Mouse (Mus musculus) embryonic fibroblast, embryonic 13.5 days (primary cell): Measurements from ENCODE around the gene Glmn. TPM values are rescaled to one million over a fixed set of nuclear protein-coding genes. Genes with fewer than 3 reads are reported as not detected.
A peak's percentile ranks its signal among the peaks of the same experiment; 100 is the strongest.

Experiments
- H3K27ac ChIP-seq: 2 replicates; pipeline ENCODE4 v1.5.1; 2012; ENCODE audit warnings: low read length, control low read depth, inconsistent platforms; ENCODE audit not compliant: insufficient read depth
- H3K4me1 ChIP-seq: 2 replicates; pipeline ENCODE4 v1.6.1; 2011; ENCODE audit warnings: low read length; ENCODE audit not compliant: control insufficient read depth, insufficient read depth
- H3K4me3 ChIP-seq: 2 replicates; pipeline ENCODE4 v1.5.1; 2011; ENCODE audit warnings: mild to moderate bottlenecking, control low read depth, low read length; ENCODE audit not compliant: insufficient read depth
- CTCF ChIP-seq: IDR thresholded peaks from 2 replicates; pipeline ENCODE4 v1.5.1; 2011; ENCODE audit warnings: mild to moderate bottlenecking, control low read depth, low read length, moderate library complexity, borderline replicate concordance; ENCODE audit not compliant: insufficient read depth
- POLR2A ChIP-seq: IDR thresholded peaks from 2 replicates; pipeline ENCODE4 v1.6.1; 2011; ENCODE audit warnings: low read depth, mild to moderate bottlenecking, control low read depth, low read length, moderate library complexity
- polyA plus RNA-seq: library from polyadenylated mRNA; stranded (reverse); fragments of >200 nt; gene quantifications from 2 replicates; pipeline ENCODE4 v1.2.4, GENCODE M21; 2011; ENCODE audit warnings: low read depth; ENCODE audit not compliant: missing spikeins, insufficient read length

Gene Glmn
- polyA plus RNA-seq, 1 experiment: 13.5 TPM

- H3K27ac ChIP-seq: no peak overlapping the region
- no peak overlapping the region for H3K4me3 ChIP-seq
- TF ChIP-seq CTCF (no peak), POLR2A (no peak)
- H3K4me1 ChIP-seq: no peaks in the 10 kb centered on the region
Observed at GRCm38 (mm10) chr5:107521386-107521785, 76.3 kb downstream of the Glmn start.

GRCm38 (mm10) chr5:107518602-107519001 lies 79.1 kb downstream of the Glmn start:
- no peak for TF ChIP-seq POLR2A
- no peak for TF ChIP-seq CTCF
- no peaks in the 10 kb centered on the region for H3K4me1 ChIP-seq
- H3K27ac ChIP-seq: no peak overlapping the region
- no peak overlapping the region for H3K4me3 ChIP-seq

- Histone ChIP-seq H3K27ac (no peak overlapping the region), H3K4me3 (no peak overlapping the region), H3K4me1 (no peaks in the 10 kb centered on the region)
- TF ChIP-seq CTCF: no peak
- TF ChIP-seq POLR2A: no peak
Observed at GRCm38 (mm10) chr5:107516087-107516486, 81.6 kb downstream of the Glmn start.

- Histone ChIP-seq H3K4me1 (no peaks in the 10 kb centered on the region), H3K27ac (no peak overlapping the region), H3K4me3 (no peak overlapping the region)
- TF ChIP-seq CTCF (no peak), POLR2A (no peak)
Observed at GRCm38 (mm10) chr5:107515453-107515852, 82.2 kb downstream of the Glmn start.

- no peak overlapping the region for H3K4me3 ChIP-seq
- no peak overlapping the region for H3K27ac ChIP-seq
- TF ChIP-seq POLR2A (no peak), CTCF (peak; percentile 72; the same call in 1 of the 2 replicates)
- H3K4me1 ChIP-seq: no peaks in the 10 kb centered on the region
Observed at GRCm38 (mm10) chr5:107513583-107513982, 84.1 kb downstream of the Glmn start.

- Histone ChIP-seq H3K4me3 (no peak overlapping the region), H3K4me1 (no peaks in the 10 kb centered on the region), H3K27ac (no peak overlapping the region)
- no peak for TF ChIP-seq CTCF
- no peak for TF ChIP-seq POLR2A
Observed at GRCm38 (mm10) chr5:107511326-107511725, 86.4 kb downstream of the Glmn start.

GRCm38 (mm10) chr5:107510503-107510902 lies 87.2 kb downstream of the Glmn start:
- Histone ChIP-seq H3K27ac (no peak overlapping the region), H3K4me1 (no peaks in the 10 kb centered on the region), H3K4me3 (no peak overlapping the region)
- TF ChIP-seq POLR2A (no peak), CTCF (no peak)

- Histone ChIP-seq H3K4me3 (no peak within 1 kb of the TSS), H3K27ac (no peak within 1 kb of the TSS), H3K4me1 (no peaks in the 10 kb centered on the region)
- no peak for TF ChIP-seq POLR2A
- no peak for TF ChIP-seq CTCF
Observed at GRCm38 (mm10) chr5:107507321-107507720, 90.4 kb downstream of the Glmn start, which contains the start of gene Gm42669. Gene Gm42669 (plus strand): TSS chr5:107507621.

GRCm38 (mm10) chr5:107500741-107501140 lies 96.9 kb downstream of the Glmn start:
- no peak overlapping the region for H3K4me3 ChIP-seq
- no peak overlapping the region for H3K27ac ChIP-seq
- H3K4me1 ChIP-seq: no peaks in the 10 kb centered on the region
- TF ChIP-seq CTCF (no peak), POLR2A (no peak)

GRCm38 (mm10) chr5:107499891-107500535 lies 97.7 kb downstream of the Glmn start:
- TF ChIP-seq CTCF: no peak
- no peak for TF ChIP-seq POLR2A
- H3K27ac ChIP-seq: no peak overlapping the region
- no peaks in the 10 kb centered on the region for H3K4me1 ChIP-seq
- no peak overlapping the region for H3K4me3 ChIP-seq

Other genes starting within 250 kb of the Glmn start
- not detected in 2 replicates for gene Ephx4, start 195.2 kb downstream of the Glmn start, polyA plus RNA-seq
- not detected in 2 replicates for gene Lpcat2b, start 166.3 kb downstream of the Glmn start, polyA plus RNA-seq
- 4.8 and 5.5 TPM in 2 replicates for gene Btbd8, start 159.9 kb downstream of the Glmn start, polyA plus RNA-seq
- gene Gm42669, start 90.3 kb downstream of the Glmn start, polyA plus RNA-seq: not detected in 2 replicates
- gene 1700028K03Rik, start 63.2 kb downstream of the Glmn start, polyA plus RNA-seq: not detected in 2 replicates
- gene Rpap2, start 515 bp downstream of the Glmn start, polyA plus RNA-seq: 17.5 and 18.1 TPM in 2 replicates
- gene Gfi1, start 128.1 kb upstream of the Glmn start, polyA plus RNA-seq: not detected in 2 replicates
- not detected in 2 replicates for gene Ube2d2b, start 232.2 kb upstream of the Glmn start, polyA plus RNA-seq